Mouse (Mus musculus): ENCODE data around the gene Mamdc2.

The Mamdc2 gene

GRCm38 (mm10) chr19:23435731-23436130, 12.5 kb downstream of the Mamdc2 start:
- no peak for DNase-seq (ENCODE audit: low spot score in 2 of 2)

- no peak for DNase-seq (ENCODE audit: low spot score in 2 of 2)
Measured at GRCm38 (mm10) chr19:23434433-23434832, 13.8 kb downstream of the Mamdc2 start.

- DNase-seq (ENCODE audit: low spot score in 2 of 2) = no peak
Measured at GRCm38 (mm10) chr19:23417668-23418067, 30.6 kb downstream of the Mamdc2 start.

GRCm38 (mm10) chr19:23410800-23411199, 37.4 kb downstream of the Mamdc2 start:
- DNase-seq (ENCODE audit: low spot score in 2 of 2) = no peak

DNA sequence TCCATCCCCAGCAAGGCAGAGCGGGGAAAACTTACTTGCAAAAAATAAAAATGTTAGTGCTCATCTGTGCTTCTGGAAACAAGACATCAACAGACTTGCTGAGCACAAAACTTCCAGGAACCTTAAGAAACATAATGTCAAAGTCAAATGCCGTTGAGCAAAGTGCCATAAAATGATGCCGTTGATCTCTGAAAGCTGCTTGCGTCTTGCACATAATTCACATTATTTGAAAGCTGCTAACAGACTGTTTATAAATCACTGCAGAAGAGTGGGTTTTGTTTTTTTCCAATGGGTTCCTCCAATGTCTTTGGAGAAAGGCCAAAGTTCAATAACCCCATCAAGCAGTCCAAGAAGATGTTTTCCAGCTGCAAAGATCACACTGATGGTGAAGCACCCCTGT, 37.9 kb downstream of the Mamdc2 start:
- DNase-seq (ENCODE audit: low spot score in 2 of 2) = no peak

GRCm38 (mm10) chr19:23401469-23402135, 46.6 kb downstream of the Mamdc2 start:
- DNase-seq (ENCODE audit: low spot score in 2 of 2) = no peak

- DNase-seq (ENCODE audit: low spot score in 2 of 2) = no peak
Measured at GRCm38 (mm10) chr19:23400485-23400884, 47.8 kb downstream of the Mamdc2 start.

DNA sequence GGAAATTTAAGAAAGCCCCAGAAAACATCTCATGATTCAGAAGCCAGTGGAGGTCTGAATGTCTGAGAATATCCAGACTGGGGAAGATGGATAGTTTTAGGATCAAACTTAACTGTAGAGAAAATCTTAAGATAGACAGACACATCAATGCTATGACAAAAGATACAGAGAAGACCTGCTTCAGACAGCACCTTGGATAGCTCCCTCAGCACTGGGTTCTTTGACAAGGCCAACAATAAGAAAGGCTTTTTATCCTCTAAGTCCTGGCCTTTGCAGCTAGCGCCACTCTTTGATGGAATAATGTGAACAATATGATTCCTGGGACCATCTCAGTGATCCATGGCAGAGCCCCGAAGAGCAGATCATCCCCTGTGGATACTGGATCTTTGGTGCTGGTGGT, 52.3 kb downstream of the Mamdc2 start:
- DNase-seq (ENCODE audit: low spot score in 2 of 2) = no peak

DNA sequence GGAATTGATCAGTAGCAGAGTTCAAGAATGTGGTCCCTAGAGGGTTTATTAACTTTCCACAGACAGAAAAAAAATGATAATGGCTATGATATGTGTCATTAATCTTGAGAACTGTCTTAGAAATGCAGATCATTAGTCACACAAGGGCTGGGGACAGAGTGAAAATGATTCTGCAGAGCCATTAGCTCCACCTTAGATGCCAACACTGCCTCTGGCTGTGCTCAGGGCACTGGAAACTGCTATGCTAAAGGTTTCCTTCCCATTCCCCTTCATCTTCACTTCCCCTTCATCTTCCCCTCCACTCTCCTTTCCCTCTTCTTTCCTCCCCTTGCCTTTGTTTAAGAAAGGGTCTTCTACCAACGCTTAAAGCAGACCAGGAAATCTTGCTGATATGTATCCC, 53.6 kb downstream of the Mamdc2 start:
- no peak for DNase-seq (ENCODE audit: low spot score in 2 of 2)

DNA sequence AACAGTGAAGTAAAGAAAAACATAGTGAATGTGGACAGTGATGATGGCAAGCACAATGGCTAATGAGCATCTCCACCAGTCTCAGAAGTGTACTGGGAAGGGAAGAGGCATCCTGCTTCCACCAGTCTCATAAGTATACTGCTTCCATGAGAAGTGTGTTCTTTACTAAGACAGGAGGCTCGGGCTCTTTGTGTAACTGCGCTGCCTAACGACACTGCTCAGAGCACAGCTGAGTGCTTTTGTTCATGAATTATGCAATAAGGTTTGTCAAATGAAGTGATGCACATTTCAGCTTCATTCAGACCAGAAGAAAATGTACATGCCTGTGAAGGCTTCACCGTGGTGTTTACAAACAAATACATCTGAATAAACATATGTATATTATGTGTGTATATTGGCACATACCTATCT, 59.4 kb downstream of the Mamdc2 start:
- DNase-seq (ENCODE audit: low spot score in 2 of 2) = no peak

DNA sequence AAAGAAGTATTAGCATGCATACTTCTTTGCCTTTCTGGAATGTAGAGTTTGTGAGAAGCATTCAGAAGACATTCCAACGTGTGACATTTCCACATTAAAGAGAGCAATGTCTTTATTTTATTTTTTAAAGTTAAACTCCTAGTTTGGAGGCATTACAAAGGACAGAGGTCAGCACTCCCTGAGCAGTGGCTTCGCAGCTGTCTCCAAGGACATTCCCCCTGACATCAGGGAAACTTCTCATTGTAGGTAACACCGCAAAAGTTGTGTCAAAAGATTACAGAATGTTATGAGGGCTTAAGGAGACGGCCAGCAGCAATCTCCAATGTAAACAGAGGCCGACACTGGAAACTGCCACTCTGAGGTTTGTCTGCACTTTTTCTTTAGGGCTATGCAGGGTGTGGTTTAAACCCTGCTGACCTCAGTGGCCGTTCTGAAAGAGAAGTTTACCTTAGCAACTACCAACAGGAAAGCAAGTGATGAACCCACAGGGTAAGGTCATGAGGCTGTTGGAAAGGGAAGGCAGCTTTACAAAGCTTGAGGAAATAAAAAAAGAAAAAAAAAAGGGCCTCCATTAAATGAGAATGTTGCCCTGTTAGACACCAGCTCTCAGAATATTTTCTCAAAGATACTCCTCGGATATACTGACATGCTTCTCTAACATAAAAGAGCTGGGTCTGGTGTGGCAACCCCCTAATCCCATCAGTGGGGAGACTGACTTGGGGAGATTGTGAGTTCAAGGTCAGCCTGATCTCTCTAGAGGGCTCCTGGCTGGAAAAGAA, 60.0 kb downstream of the Mamdc2 start:
- DNase-seq (ENCODE audit: low spot score in 2 of 2) = no peak

DNA sequence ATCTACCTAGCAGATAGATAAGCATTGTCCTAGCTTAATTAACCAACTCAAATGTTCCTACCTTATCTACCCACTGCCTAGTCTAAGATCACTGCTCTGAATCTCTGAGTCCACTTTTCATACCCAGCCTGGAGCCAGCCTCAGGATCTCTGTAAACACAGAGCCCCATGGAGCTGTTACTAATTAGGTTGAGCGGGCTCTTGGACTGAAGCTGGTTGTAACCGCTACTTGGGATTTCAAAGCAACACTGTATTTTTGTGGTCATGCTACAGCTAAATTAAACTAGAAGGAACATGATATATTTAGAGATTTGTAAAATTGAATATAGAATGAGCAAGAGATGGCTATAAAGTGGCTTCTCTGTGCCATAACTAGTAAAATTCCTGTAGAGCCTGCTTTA, 65.8 kb downstream of the Mamdc2 start:
- no peak for DNase-seq (ENCODE audit: low spot score in 2 of 2)

DNA sequence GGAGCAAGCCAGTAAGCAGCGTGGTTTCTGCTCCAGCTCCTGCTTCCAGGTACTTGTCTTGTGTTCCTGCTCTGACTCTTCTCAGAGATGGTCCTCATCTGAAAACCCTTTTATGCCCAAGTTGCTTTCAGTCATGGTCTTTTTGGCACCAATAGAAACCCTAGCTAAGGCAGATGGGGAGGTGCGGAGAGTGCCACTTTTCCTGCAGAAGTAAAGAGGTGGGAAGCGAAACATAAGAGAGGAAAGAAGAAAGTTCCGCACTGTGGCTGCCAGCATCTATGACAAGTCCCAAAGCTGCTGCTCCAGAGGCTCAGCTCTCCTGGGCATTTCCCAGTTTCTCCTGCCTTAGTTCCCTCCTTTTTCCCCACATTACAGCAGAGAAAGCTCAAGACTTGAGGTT, 67.3 kb downstream of the Mamdc2 start:
- DNase-seq (ENCODE audit: low spot score in 2 of 2) = no peak

DNA sequence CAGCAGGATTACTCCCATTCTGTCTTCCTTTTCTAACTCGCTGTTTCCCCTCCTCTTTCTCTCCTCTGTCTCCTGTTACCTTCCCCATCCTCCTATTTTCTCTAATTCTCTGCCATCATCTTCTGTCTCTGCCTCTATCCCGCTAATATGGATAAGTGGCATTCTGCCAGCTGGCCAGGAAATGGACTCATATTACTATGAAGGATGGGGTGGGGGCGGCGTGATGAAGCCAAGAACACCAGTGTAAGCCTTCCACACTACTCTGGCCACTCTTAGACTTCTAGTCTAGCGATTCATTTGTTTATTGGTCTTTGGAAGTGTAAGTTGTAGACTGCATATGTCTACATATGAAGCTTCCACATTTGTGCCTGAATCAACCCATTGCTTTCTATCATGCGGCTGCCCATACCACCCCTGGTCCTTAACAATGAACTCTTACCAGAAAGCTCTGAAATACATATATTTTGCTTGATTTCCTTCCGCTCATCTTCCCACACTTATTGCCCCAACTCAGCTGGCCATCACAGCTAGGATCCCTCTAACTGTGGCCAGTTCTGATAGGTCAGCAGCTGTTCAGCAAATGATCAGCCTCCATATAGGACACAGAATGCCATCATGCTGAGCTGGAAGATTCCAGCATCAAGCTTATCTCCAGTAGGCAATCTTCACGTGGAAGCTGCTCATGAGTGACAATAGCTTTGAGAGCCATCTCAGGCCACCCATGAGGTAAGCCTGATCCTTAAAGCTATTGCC, 68.3 kb downstream of the Mamdc2 start:
- DNase-seq (ENCODE audit: low spot score in 2 of 2) = no peak

- DNase-seq (ENCODE audit: low spot score in 2 of 2) = no peak
Measured at GRCm38 (mm10) chr19:23376536-23377201, 71.6 kb downstream of the Mamdc2 start.

- no peak for DNase-seq (ENCODE audit: low spot score in 2 of 2)
Measured at GRCm38 (mm10) chr19:23374941-23375656, 73.1 kb downstream of the Mamdc2 start.

DNA sequence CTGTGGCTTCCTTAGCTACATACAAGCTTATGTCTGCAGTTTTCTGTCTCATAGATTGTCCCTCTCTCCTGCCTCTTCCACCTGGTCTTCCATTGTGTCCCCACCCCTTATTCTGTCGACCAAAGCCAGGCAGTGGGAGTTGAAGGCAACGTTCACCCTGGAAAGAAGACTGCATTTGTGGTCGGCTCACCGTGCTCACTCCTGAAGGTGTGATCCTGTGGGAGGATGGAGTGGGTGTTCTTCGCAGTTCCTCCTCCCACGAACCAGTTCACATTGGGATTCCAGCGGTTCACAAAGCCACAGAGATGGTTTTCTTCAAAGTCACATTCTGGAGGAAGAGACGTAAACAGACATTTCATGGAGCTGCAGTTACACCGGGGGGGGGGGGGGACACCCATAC, 74.5 kb downstream of the Mamdc2 start:
- DNase-seq (ENCODE audit: low spot score in 2 of 2) = peak in 1 of 2 experiments; percentile 34

DNA sequence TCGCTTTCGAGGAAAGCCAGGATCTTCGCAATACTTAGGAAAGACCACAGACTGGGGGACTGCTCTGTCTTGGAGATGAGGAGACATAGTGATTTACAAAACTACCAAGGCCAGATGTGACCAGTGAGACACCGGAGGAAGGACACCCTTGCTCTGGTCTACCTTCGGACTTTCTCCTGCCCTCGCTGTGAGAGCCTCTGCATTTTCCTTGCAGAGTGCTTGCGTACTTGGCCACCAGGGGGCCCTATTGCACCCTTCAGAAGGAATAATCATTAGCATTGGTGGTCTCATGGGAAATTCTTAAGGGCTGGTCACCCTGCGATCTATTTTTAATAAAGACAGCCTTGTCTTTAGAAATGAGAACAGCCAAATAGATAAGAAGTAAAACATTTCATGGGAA, 75.0 kb downstream of the Mamdc2 start:
- peak; percentile 72 to 75 for DNase-seq (ENCODE audit: low spot score in 2 of 2)

DNA sequence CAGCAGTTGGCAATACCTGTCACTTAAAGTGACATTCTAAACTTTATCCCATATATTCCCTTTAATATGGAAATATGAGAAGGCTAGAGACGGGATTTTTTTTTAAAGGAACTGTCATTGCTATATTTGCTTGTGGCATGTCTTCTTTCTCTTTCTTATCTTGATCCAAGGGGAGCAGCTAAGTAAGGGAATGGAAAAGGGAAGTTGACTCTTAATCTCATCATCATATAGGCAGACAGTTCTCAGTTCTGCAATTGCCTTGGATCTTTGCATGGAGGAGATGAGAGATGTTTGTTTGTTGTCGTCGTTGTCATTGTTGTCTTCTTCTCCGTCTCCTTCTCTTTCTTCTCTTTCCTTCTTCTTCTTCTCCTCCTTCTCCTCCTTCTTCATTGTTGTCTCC, 79.0 kb downstream of the Mamdc2 start:
- DNase-seq (ENCODE audit: low spot score in 2 of 2) = no peak

DNA sequence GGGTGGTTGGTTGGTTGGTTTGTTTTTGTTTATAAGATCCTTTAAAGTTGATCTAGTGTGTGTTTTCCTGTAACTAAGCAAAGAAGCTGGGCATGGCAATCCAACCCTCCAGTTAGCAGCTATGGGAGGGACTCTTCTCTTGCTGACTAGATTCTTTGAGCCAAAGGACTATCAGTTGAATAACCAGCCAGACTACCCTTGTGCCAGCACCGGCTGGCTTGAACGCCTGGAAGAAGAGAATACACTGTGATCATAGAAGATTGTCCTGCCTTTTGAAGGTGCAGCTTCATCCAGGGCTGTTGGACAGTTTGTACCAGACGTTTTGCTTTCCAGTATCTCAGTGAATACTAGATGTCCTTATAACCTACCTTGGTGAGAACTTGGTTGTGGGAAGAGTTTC, 86.2 kb downstream of the Mamdc2 start:
- no peak for DNase-seq (ENCODE audit: low spot score in 2 of 2)

GRCm38 (mm10) chr19:23361124-23361523, 87.1 kb downstream of the Mamdc2 start:
- peak; percentile 65 to 73 for DNase-seq (ENCODE audit: low spot score in 2 of 2)
